Mouse (Mus musculus): ENCODE data around the gene Prss27. TPM values are rescaled to one million over a fixed set of nuclear protein-coding genes. Genes with fewer than 3 reads are reported as not detected.
A peak's percentile ranks its signal among the peaks of the same experiment; 100 is the strongest.

Prss27 gene
- polyA plus RNA-seq (2015; fragmentation: Nextera tagmentation; extraction: Ambion mirVana), result 0.52 and 0.55 TPM in 2 replicates

- no peak for ATAC-seq (ENCODE audit: low FRiP score, low read depth)
- no peak within 1 kb of the TSS for H3K4me2 ChIP-seq (replicated peaks)
- no peaks in the 10 kb centered on the region for H3K4me1 ChIP-seq
- no peak within 1 kb of the TSS for H3K4me3 ChIP-seq
- H3K27ac ChIP-seq, result no peak within 1 kb of the TSS
- H3K27me3 ChIP-seq, result no peaks in the 10 kb centered on the region; the same call in 1 of the 2 replicates
- 69% methylated on average over 4 of the region's 4 CpGs for WGBS
- H3K36me3 ChIP-seq, result no peaks in the 10 kb centered on the region
- H3K9me3 ChIP-seq, result no peaks in the 10 kb centered on the region
- H3K9ac ChIP-seq, result no peak within 1 kb of the TSS
Observed at GRCm38 (mm10) chr17:24037844-24038243, at the start of gene Prss27. Gene Prss27 (plus strand): TSS chr17:24038144.

GRCm38 (mm10) chr17:23989802-23990201 is 48.1 kb upstream of the Prss27 start:
- Histone ChIP-seq H3K27ac (no peak overlapping the region), H3K36me3 (no peaks in the 10 kb centered on the region), H3K9ac (no peak overlapping the region), H3K4me3 (no peak overlapping the region), H3K27me3 (no peaks in the 10 kb centered on the region), H3K9me3 (no peaks in the 10 kb centered on the region), H3K4me1 (peaks cover 4% of the 10 kb centered on the region; the same call in 1 of the 2 replicates), H3K4me2 (replicated peaks) (no peak overlapping the region)
- WGBS, result 45% methylated on average over 2 of the region's 2 CpGs
- ATAC-seq (ENCODE audit: low FRiP score, low read depth), result no peak

GRCm38 (mm10) chr17:23992789-23993553 is 45.0 kb upstream of the Prss27 start:
- Histone ChIP-seq H3K36me3 (no peaks in the 10 kb centered on the region), H3K27ac (no peak overlapping the region; the same call in 1 of the 2 replicates)
- WGBS, result 60% methylated on average over 9 of the region's 9 CpGs

GRCm38 (mm10) chr17:23993559-23994428 is 44.1 kb upstream of the Prss27 start:
- peak overlapping the region; percentile 65 for H3K9ac ChIP-seq
- no peak overlapping the region for H3K27ac ChIP-seq
- no peaks in the 10 kb centered on the region for H3K9me3 ChIP-seq
- peak; percentile 61 for ATAC-seq (ENCODE audit: low FRiP score, low read depth)
- H3K4me1 ChIP-seq, result peaks cover 4% of the 10 kb centered on the region; the same call in 1 of the 2 replicates
- peaks cover 4% of the 10 kb centered on the region; the same call in 1 of the 2 replicates for H3K27me3 ChIP-seq
- no peaks in the 10 kb centered on the region for H3K36me3 ChIP-seq
- peak overlapping the region; percentile 67 for H3K4me2 ChIP-seq (replicated peaks)
- H3K4me3 ChIP-seq, result peak overlapping the region; percentile 34
- 10% methylated on average over 31 of the region's 31 CpGs for WGBS

More at GRCm38 (mm10) chr17:23992789-23993553, 45.0 kb upstream of the Prss27 start:
- Histone ChIP-seq H3K27me3 (peaks cover 4% of the 10 kb centered on the region; the same call in 1 of the 2 replicates), H3K4me1 (peaks cover 4% of the 10 kb centered on the region; the same call in 1 of the 2 replicates), H3K9ac (peak overlapping the region; percentile 43; the same call in 1 of the 2 replicates), H3K4me3 (peak overlapping the region; percentile 34), H3K4me2 (replicated peaks) (peak overlapping the region; percentile 67), H3K9me3 (no peaks in the 10 kb centered on the region)
- peak; percentile 52; the same call in 1 of the 2 replicates for ATAC-seq (ENCODE audit: low FRiP score, low read depth)

- peaks cover 4% of the 10 kb centered on the region; the same call in 1 of the 2 replicates for H3K4me1 ChIP-seq
- ATAC-seq (ENCODE audit: low FRiP score, low read depth), result no peak
- no peak overlapping the region for H3K4me2 ChIP-seq (replicated peaks)
- no peak overlapping the region for H3K4me3 ChIP-seq
- WGBS, result 77% methylated on average over 7 of the region's 7 CpGs
- H3K27ac ChIP-seq, result no peak overlapping the region
- H3K36me3 ChIP-seq, result no peaks in the 10 kb centered on the region
- peaks cover 4% of the 10 kb centered on the region; the same call in 1 of the 2 replicates for H3K27me3 ChIP-seq
- H3K9ac ChIP-seq, result no peak overlapping the region
- no peaks in the 10 kb centered on the region for H3K9me3 ChIP-seq
Observed at GRCm38 (mm10) chr17:23994667-23995066, 43.3 kb upstream of the Prss27 start.

GRCm38 (mm10) chr17:23995421-23995820 is 42.5 kb upstream of the Prss27 start:
- peaks cover 4% of the 10 kb centered on the region; the same call in 1 of the 2 replicates for H3K27me3 ChIP-seq
- no peaks in the 10 kb centered on the region for H3K36me3 ChIP-seq
- 33% methylated on average over 1 of the region's 1 CpGs for WGBS
- no peak overlapping the region for H3K27ac ChIP-seq
- ATAC-seq (ENCODE audit: low FRiP score, low read depth), result no peak
- no peaks in the 10 kb centered on the region for H3K9me3 ChIP-seq
- H3K4me3 ChIP-seq, result no peak overlapping the region
- peaks cover 4% of the 10 kb centered on the region; the same call in 1 of the 2 replicates for H3K4me1 ChIP-seq
- no peak overlapping the region for H3K9ac ChIP-seq
- H3K4me2 ChIP-seq (replicated peaks), result no peak overlapping the region

GRCm38 (mm10) chr17:23997901-23998300 is 40.0 kb upstream of the Prss27 start, which contains the start of gene Prss22:
Gene Prss22 (minus strand): TSS chr17:23998100.
- Histone ChIP-seq H3K4me2 (replicated peaks) (no peak within 1 kb of the TSS), H3K9ac (no peak within 1 kb of the TSS), H3K9me3 (no peaks in the 10 kb centered on the region), H3K4me1 (peaks cover 4% of the 10 kb centered on the region; the same call in 1 of the 2 replicates), H3K27me3 (peaks cover 4% of the 10 kb centered on the region; the same call in 1 of the 2 replicates), H3K4me3 (no peak within 1 kb of the TSS), H3K27ac (no peak within 1 kb of the TSS), H3K36me3 (no peaks in the 10 kb centered on the region)
- ATAC-seq (ENCODE audit: low FRiP score, low read depth), result peak; percentile 9; the same call in 1 of the 2 replicates
- 63% methylated on average over 2 of the region's 2 CpGs for WGBS

- Histone ChIP-seq H3K9me3 (no peaks in the 10 kb centered on the region), H3K36me3 (no peaks in the 10 kb centered on the region), H3K27me3 (peaks cover 4% of the 10 kb centered on the region; the same call in 1 of the 2 replicates), H3K4me1 (peaks cover 4% of the 10 kb centered on the region; the same call in 1 of the 2 replicates), H3K4me3 (no peak overlapping the region), H3K4me2 (replicated peaks) (no peak overlapping the region), H3K27ac (no peak overlapping the region), H3K9ac (no peak overlapping the region)
- ATAC-seq (ENCODE audit: low FRiP score, low read depth), result no peak
- WGBS, result 41% methylated on average over 6 of the region's 6 CpGs
Observed at GRCm38 (mm10) chr17:23998383-23998782, 39.6 kb upstream of the Prss27 start.

- Histone ChIP-seq H3K4me1 (no peaks in the 10 kb centered on the region), H3K4me2 (replicated peaks) (no peak overlapping the region), H3K9ac (no peak overlapping the region), H3K36me3 (no peaks in the 10 kb centered on the region), H3K4me3 (no peak overlapping the region), H3K27me3 (peaks cover 4% of the 10 kb centered on the region; the same call in 1 of the 2 replicates), H3K9me3 (peaks cover 4% of the 10 kb centered on the region; the same call in 1 of the 2 replicates), H3K27ac (no peak overlapping the region)
- ATAC-seq (ENCODE audit: low FRiP score, low read depth), result no peak
- 35% methylated on average over 5 of the region's 5 CpGs for WGBS
Observed at GRCm38 (mm10) chr17:24000404-24000803, 37.5 kb upstream of the Prss27 start.

GRCm38 (mm10) chr17:24004071-24004665 is 33.8 kb upstream of the Prss27 start:
- Histone ChIP-seq H3K27ac (no peak overlapping the region), H3K4me2 (replicated peaks) (no peak overlapping the region), H3K9ac (no peak overlapping the region), H3K36me3 (no peaks in the 10 kb centered on the region), H3K9me3 (peaks cover 4% of the 10 kb centered on the region; the same call in 1 of the 2 replicates), H3K4me3 (no peak overlapping the region), H3K4me1 (no peaks in the 10 kb centered on the region), H3K27me3 (no peaks in the 10 kb centered on the region)
- no peak for ATAC-seq (ENCODE audit: low FRiP score, low read depth)
- 91% methylated on average over 14 of the region's 14 CpGs for WGBS

- ATAC-seq (ENCODE audit: low FRiP score, low read depth), result no peak
- H3K27me3 ChIP-seq, result no peaks in the 10 kb centered on the region
Observed at GRCm38 (mm10) chr17:24005049-24005448, 32.9 kb upstream of the Prss27 start.

More at GRCm38 (mm10) chr17:24005049-24005448, 32.9 kb upstream of the Prss27 start:
- Histone ChIP-seq H3K9me3 (peaks cover 4% of the 10 kb centered on the region; the same call in 1 of the 2 replicates), H3K4me2 (replicated peaks) (no peak overlapping the region), H3K27ac (no peak overlapping the region), H3K4me3 (no peak overlapping the region), H3K4me1 (no peaks in the 10 kb centered on the region), H3K9ac (no peak overlapping the region), H3K36me3 (no peaks in the 10 kb centered on the region)
- WGBS, result 96% methylated on average over 3 of the region's 3 CpGs

Measured in limb, embryonic 13.5 days (tissue).